Mouse (Mus musculus) forelimb bud, embryonic 11.5 days (tissue): Measurements from ENCODE around the gene Mvp.

Experiments used
- DNase-seq: peaks from one replicate; pipeline ENCODE4 v3.0.0-alpha.2; 2012; ENCODE audit warnings: low read depth, low spot score

Gene Mvp

DNA sequence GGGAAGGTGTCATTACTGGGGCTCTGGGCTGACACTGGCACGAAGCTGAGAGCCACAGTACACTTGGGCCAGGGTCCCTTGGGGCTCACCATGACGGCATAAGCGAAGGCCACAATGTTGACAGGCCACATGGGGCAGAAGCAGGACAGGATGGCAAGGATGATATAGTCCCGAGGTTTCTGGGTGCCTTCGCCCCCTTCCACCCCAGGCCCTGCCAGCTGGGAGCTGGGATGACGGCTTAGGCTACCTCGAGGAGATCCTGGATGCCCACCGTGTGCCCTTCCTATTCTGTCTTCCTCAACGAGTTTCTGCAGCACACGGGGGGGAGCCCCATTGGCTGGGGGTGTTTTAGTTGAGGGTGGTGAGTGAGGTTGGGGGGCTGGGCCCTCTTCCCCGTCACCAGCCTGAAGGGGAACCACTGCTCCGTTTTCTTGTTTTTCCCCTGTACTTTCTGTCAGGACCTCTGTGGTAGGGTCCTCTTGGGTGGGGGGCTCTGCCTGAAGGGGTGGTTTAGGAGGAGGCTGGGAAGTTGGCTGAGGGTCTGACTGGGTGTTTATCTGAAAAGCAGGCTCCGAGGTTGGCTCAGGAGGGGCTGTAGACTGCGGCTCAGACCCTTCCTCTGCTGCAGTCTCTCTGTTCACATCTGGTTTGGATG, 5.0 kb upstream of the Mvp start:
- no peak for DNase-seq

DNA sequence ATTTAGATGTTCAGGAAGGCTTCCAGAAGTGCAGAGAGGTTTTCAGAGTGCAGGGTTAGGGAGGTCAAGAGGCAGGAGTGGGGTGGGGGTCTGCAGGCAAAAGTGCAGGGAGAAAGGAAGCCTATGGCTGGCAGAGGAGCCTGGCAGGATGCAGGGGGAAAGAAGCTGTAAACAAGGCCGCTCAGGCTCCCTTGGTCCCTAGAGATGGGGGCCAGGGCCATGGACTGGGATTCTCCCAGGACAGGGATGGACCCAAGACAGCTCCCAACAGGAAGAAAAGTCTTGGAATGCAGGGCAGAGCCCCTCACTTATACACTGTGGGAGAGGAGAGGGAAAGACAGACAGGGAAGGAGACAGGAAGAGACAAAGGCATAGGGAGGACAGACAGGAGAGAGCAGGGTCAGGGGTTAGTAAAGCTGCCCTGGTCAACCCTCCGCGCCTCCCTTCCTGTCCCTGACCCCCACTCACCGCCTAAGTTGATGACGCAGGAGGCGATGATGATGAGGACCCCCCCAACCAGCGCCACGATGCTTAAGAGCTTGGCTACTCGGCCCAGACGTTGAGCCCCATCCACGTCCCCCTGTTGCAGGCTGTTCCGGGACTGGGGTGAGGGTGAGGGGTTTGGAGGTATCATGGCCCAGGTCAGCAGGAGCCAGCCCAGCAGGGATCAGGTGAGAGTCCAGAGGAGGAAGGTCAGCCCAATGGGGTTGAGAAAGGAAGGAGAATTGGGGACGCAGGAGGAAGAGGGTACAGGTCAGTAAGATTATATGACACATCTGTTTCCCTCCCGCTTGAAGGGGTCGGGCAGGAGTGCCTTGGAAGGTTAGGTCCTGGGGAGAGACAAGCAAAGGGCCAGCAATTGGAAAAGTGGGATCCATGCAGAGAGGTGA, 4.2 kb upstream of the Mvp start:
- DNase-seq, result no peak

DNA sequence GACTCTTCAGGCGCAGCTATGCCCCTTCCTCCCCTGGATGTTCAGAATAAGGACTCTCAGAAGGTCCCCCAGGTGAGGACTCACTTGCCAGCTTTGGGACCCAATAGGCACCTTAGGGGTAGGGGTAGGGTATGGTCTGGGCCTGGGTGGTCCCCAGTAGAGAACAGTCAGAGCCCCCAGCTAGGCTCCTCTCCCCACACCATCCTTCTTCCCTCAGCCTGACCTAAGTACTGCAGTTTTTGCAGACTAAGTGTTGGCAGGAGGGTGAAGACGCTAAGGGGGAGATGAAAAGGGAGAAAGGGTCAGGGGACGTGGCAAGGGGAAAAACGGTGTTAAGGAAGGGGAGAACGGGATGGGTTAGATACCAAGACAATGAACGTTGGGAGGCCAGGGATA, 3.5 kb upstream of the Mvp start:
- no peak for DNase-seq

DNA sequence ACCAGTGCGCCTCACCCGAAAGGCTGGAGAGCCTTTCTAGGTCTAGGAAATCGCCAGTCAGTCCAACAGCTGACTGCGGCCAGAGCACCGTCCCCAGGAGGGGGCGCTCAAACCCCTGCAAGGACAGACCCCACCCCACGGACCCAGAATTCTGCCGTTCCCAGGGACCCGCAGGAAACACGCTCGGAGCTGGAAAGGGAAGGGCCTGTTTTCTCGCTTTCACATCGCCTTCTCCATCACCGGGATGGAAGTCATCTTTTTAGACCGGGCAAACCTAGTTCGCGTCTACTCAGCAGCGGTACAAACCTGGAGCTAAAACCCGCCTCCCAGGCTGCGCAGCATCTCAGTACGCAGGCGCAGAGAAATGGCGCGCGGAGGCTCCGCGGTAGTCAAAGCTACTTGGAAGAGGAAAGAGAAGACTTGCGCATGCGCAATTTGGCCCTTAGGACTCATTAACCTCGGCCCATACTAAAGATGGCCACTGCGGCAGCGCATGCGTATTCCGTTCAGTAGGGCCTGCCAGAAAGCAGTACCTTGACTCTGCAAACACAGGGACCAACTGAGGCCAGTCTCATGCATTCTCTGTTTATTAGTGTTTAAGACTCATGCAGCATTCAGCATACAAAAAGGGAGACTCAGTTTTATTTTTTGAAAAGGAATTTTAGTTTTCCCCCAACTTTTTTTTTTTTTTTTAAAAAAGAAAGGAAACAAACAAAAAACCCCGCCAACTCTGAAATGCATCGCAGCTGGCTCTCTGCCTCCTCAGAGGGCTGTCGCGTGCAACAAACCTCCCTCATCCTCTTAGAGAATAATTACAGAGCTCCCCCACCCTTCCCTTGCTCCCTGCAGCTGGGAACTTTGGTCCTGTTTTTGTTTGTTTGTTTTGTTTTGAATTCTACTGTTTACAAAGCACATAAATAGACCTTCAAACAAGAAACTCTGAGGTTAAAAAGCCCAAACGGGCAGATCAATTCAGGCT, 2.8 kb upstream of the Mvp start, which contains the start of gene Pagr1a:
Gene Pagr1a (minus strand): TSS at position 382 of the 979 bp plus-strand sequence.
- DNase-seq, result peak; percentile 100

DNA sequence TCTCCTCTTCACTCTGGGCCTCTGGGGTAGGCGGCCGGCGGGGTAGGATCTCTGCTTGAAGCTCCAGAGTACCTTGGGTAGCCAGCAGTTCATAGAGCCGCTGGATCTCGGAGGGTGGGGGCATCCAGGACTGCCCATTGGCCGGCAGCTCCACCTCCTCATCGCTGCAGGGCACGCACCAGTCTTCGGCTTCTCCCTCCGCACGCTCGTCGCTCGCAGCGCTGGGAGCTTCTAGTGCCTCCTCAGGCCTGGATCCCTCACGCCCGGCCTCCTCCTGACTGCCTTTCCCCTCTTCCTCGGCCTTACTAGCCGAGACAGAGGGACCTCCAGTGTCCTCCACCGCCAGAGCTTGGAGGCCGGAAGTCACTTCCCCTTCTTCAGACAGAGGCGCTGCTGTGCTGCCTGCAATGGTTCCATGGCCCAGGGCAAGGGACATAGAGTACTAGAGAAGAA, 2.1 kb upstream of the Mvp start:
- DNase-seq, result no peak

DNA sequence TGATC, 1.9 kb upstream of the Mvp start, which contains the start of gene Pagr1b:
Gene Pagr1b (minus strand): TSS at position 4 of the 5 bp plus-strand sequence.
- DNase-seq, result no peak

DNA sequence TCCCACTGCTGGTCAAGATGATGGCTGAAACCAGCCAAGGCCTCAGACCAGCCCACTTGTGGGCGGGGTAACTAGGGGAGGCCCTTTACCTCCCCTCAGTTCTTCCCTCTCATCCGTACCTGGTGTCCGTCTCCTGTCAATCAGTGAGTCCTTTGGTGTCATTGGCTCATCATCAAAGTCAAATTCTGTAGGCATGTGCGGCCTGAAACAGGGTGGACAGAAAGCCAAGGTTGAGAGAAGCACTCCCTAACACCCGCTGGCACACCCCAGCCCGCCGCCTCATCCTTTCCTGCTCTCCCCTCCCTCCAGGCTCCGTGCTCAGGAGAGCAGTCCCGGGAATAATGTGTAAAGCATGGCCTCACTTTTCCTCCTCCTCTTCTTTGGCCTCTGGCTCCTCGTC, 1.7 kb upstream of the Mvp start:
- DNase-seq, result peak; percentile 19

DNA sequence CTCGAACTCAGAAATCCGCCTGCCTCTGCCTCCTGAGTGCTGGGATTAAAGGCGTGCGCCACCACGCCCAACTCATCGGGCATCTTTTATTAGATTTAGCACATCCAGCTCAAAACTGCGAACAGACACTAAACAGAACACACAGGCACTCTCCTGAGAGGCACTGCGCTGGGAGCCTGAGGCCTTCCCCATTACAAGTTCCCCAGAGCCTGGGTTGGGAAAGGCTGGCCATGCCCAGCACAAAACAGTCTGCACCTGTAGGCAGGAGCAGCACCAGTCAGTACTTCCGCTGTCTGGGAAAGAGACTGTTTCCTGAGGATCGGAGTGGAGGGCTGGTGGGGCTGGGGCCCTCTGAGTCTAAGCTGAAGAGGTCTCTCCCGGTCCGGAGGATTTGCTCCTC, 572 bp upstream of the Mvp start:
- DNase-seq, result no peak

DNA sequence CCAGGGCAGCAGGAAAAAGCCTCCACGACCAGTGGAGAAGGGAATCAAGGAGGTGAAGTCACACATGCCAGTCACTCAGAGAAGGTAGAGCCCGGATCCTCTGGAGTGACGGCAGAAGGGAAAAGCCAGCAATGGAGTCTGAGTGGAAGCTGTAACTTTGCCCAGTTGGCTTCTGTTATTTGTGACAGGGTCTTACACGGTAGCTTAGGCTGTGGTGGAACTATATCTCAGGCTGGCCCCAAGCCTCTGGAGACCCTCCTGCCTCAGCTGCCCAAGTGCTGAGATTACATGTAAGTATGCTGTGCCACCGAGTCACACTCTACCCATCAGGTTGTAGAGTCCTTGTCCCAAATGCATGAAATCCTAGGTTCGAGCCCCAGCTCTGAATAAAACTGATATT, 1.0 kb downstream of the Mvp start:
- no peak for DNase-seq

DNA sequence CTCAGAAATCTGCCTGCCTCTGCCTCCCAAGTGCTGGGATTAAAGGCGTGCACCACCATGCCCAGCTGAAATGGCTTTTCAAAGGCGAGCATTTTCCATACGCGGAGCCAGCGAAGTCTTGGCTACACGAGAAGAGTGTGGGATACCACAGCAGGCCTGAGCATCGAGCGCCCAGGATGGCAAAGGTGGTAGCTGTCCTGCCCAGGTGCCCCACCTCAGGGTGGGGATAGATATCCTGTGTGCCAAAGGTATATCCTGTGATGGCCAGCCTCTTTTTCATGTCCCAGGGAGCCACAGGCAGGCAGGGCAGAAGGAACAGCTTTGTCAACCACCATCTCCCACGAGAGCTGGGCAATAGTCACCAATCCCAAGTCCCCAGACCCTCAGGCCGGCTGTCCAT, 1.6 kb downstream of the Mvp start:
- no peak for DNase-seq

DNA sequence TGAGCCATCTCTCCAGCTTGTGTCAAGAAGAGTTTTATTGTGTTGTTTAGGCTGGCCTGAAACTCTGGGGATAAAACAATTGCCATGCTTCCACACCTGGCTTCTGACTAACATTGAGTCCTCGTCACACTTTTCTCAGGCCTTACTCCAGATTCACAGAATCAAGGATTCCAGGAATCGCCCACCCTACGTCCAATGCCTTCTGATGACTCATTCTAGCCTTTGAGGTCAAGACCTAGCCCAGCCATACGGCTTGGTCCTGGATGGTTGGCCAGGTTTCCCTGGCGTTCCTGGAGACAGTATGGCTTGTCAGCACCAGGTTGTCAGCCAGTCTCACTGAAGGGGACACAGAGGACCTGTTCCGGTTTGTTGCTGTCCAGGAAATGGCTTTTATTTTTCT, 2.0 kb downstream of the Mvp start:
- no peak for DNase-seq

DNA sequence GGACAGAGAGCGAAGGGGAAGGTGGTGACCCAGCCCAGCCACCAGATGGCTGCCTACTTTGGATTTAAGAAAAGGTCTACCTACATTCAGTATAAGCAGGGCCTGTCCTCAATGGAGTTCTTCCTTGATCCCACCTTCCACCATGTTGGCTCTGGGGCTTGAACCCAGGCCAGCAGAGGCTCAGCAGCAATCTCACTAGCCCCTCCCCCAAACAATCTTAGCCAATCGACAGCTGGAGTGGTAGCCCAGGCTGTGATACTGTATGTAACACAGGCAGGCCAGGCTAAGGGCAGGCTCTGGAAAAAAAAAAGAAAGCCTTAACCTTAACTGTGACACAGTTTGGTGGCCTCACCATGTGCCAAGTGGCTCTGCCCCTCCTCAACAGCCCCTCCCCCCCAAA, 2.7 kb downstream of the Mvp start:
- no peak for DNase-seq

DNA sequence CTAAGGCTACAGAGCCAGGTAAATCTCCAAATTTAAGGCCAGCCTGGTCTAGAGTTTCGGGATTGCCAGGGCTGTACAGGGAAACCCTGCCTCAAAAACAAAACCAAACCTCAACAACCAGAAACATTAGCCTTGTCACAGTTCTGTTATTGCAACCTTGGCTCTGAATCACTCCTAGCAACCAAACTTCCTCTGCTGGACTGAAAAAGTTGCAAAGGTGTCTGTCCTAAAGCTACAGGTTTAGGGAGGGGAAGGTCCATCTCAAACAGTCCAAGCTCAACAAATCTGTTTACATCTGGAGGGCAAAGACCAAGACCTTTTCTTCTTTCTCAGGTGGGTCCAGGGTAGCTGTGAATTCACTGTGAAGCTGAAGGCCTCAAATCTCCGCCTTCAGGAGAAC, 3.4 kb downstream of the Mvp start:
- DNase-seq, result no peak

DNA sequence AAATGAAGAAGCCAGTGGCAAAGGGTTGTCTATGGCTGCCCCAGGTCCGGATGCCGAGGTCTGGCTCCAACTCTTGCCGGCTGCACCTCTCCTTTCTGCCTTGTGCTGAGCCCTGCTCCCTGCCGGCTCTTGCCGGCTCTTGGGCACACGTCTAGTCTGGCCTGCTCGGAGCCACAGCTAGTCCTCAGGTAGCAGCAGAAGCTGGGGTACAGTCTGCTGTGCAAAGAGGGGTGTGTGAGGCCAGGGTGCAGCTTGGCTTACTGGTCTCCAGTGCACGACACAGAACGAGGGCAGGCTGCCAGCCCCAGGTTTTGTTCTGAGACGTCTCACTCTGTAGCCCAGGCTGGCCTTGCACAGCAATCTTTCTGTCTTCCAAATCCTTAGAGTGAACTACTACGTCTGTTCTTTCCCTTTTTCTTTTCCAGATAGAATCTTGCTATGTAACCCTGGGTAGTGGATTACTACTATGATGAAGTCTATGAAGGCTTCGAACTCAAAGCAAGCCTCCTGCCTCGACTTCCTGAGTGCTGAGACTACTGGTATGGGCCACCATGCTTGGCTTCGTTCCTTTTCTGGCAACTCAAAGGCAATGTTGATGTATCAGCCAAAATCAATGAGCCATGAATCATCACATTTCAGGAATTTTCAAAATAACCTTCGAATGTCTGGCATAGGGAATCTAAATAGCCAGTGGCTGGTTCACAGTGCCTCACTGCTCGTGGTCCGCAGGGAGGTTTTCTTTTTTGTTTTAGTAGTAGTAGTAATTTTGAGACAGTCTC, 4.9 kb downstream of the Mvp start:
- no peak for DNase-seq

DNA sequence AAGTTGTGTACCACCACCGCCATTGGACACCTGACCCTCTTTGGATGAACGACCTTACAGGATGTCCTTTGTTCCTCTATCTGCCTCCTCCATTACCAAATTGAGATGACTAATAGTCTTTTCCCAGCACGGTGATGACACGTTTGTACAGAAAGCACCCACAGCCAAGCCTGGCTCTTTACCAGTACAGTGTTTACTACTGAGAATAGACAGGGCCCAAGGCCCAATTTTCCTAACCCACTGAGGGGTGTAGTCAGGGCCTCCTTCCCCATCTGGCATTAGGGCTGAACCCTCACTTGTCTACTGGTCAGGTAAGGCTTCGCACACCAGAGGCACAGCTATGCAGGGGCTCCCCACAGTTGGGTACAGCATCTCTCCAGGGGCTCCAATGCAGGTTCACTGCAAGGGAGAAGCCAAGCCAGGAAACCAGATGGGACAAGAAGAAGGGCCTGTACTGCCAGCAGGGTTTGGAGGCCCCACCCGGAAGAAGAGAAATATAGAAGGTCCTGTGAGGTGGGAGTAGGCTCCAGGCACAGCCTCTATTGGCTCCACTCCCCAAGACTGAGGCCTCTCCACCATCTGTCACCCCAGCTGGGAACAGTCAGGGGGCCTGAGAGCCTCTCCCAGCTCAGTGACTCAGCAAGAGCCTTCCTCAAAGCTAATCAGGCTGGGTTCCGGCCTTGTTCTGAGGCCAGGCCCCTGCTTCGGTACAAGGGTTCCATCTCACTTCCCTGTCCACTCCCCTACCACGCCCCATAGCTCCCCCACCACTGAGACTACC, 6.0 kb downstream of the Mvp start:
- DNase-seq, result no peak

DNA sequence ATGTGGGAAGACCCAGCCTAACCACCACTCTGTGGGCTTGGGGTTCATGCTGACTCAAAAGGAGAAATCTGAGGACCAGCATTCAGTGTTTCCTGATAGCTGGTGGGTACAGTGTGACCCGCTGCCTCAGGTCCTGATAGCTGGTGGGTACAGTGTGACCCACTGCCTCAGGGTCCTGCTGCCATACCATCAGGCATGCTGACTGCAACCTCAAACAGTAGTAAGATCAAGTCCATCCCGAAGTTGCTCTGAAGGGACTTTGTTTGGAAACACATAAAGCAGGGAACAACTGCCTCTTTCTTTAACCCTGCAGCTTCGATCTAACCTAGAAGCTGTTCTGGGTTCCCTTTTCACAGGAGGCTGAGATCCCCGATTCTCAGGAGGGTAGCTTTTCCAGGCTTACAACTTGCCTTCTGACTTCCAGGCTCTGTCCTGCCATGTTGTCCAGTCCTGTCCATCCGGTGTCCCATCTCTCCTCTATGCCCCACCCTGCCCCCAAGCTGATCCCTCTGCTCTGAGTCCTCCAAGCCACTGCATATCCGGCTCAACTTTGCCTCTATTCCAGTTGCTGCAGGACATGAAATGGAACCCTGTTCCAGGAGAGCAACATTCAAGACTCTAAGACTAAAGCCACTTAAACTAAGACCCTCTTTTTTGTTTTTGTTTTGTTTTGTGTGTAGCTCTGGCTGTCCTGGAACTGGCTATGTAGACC, 7.0 kb downstream of the Mvp start:
- no peak for DNase-seq

DNA sequence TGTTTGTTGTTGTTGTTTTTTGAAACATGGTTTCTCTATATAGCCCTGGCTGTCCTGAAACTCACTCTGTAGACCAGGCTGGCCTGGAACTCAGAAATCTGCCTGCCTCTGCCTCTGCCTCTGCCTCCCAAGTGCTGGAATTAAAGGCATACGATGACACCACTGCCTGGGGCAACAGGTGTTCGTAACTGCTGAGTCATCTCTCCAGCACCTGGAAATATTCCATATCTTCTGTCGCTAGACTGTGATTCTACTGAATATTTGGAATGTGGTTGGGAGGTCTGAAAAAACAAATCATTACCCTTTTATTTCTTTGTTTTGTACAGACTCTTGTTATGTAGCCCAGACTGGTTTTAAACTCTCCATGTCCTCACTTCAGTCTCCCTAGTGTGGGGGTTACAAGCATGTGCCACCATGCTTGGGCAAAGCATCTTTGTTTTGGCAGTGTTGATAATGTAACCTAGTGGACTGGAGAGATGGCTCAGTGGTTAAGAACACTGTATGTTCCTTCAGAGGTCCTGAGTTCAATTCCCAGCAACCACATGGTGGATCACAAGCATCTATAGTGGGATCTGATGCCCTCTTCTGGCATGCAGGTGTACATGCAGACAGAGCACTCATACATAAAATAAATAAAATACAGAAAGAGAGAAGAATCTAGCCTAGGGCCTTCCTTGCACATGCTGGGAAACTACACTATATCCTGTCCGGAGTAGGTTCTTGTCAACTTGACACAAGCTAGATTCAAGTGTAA, 10.1 kb downstream of the Mvp start:
- no peak for DNase-seq

DNA sequence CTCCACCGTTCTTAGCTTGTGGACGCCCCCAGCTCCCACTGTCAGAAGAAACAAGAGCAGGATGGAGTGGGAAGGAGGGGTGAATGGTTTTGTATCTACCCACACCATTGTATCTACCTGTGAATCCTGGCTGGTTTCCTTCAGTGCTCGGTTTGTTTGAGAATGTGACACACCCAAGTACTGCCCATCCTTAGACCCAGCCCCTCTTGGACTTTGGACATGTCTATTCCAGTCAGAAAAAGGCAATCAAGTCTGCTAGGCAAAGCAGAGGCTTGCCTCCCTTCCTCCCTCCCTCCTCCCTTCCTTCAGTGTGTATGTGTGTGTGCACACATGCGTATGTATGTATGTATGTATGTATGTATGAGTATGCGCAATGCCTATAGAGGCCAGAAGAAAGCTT, 10.8 kb downstream of the Mvp start:
- DNase-seq, result no peak

DNA sequence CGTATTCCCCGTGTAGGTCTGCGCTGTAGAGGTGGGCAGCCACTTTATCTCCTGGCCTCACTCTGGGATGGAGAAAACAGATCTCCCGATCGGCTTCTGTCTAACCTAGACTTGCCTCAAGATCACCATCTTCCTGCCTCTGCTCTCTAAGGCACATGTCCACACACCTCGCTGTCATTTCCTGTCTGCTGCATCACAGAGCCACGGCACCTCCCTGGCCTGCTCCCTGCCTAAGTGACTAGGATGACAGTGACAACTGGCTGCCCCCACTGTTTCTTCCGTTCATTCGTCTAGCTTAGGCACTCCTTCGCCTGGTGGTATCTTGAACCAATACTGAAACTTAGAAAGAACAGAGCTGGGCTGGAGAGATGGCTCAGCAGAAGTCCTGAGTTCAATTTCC, 14.9 kb downstream of the Mvp start:
- no peak for DNase-seq

DNA sequence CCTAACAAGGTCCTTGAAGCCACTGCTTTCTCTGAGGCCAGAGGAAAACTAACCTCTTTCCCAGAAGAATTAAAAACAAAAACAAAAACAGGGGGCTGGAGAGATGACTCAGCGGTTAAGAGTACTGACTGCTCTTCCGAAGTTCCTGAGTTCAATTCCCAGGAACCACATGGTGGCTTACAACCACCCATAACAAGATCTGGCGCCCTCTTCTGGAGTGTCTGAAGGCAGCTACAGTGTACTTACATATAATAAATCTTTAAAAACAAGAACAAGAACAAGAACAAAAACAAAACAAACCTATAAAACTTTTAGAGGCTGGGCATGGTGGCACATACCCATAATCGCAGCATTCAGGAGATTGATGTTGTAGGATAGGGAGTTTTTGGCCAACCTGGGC, 18.0 kb downstream of the Mvp start:
- no peak for DNase-seq
